Mouse (Mus musculus) kidney, adult 11 months (tissue): ENCODE measurements around the gene Fmc1.
"Not testable (repeated sequence)": the region's sequence is repeated elsewhere in the genome, so short reads cannot be mapped to it uniquely, and the experiment has no call there.

Experiments used
- DNase-seq: peaks from one replicate; pipeline ENCODE4 v3.0.0; 2022

The Fmc1 gene

GRCm38 (mm10) chr6:38533428-38534405 is at the start of gene Fmc1:
TSS of gene Fmc1 (plus strand) at chr6:38533502.
- DNase-seq = peak; percentile 99

- peak; percentile 17 for DNase-seq
Observed at GRCm38 (mm10) chr6:38492550-38492949, 40.8 kb upstream of the Fmc1 start.

- DNase-seq = no peak
Observed at GRCm38 (mm10) chr6:38495641-38496040, 37.7 kb upstream of the Fmc1 start.

- no peak for DNase-seq
Observed at GRCm38 (mm10) chr6:38512096-38512495, 21.2 kb upstream of the Fmc1 start.

GRCm38 (mm10) chr6:38512830-38513229 is 20.5 kb upstream of the Fmc1 start:
- DNase-seq = no peak

- no peak for DNase-seq
Observed at GRCm38 (mm10) chr6:38515201-38515600, 18.1 kb upstream of the Fmc1 start.

- no peak for DNase-seq
Observed at GRCm38 (mm10) chr6:38523851-38524250, 9.5 kb upstream of the Fmc1 start.

GRCm38 (mm10) chr6:38531211-38531820 is 2.0 kb upstream of the Fmc1 start:
- DNase-seq = no peak

- no peak for DNase-seq
Observed at GRCm38 (mm10) chr6:38532500-38533420, 542 bp upstream of the Fmc1 start.

GRCm38 (mm10) chr6:38534640-38535365 is 1.5 kb downstream of the Fmc1 start:
- DNase-seq = peak; percentile 94

- no peak for DNase-seq
Observed at GRCm38 (mm10) chr6:38535366-38535690, 2.0 kb downstream of the Fmc1 start.

- DNase-seq = no peak
Observed at GRCm38 (mm10) chr6:38535788-38536187, 2.5 kb downstream of the Fmc1 start.

- DNase-seq = not testable (repeated sequence)
Observed at GRCm38 (mm10) chr6:38544141-38544540, 10.8 kb downstream of the Fmc1 start.

- DNase-seq = not testable (repeated sequence)
Observed at GRCm38 (mm10) chr6:38547005-38547404, 13.7 kb downstream of the Fmc1 start.

- DNase-seq = no peak
Observed at GRCm38 (mm10) chr6:38547707-38548106, 14.4 kb downstream of the Fmc1 start.

- not testable (repeated sequence) for DNase-seq
Observed at GRCm38 (mm10) chr6:38548595-38548994, 15.3 kb downstream of the Fmc1 start.

GRCm38 (mm10) chr6:38549840-38550239 is 16.5 kb downstream of the Fmc1 start:
- DNase-seq = not testable (repeated sequence)

GRCm38 (mm10) chr6:38550250-38551061 is 17.2 kb downstream of the Fmc1 start:
- no peak for DNase-seq

GRCm38 (mm10) chr6:38551062-38551988 is 18.0 kb downstream of the Fmc1 start, which contains the start of gene Luc7l2:
TSS of gene Luc7l2 (plus strand) at chr6:38551334.
- DNase-seq = peak; percentile 95

GRCm38 (mm10) chr6:38551989-38552635 is 18.8 kb downstream of the Fmc1 start:
- peak; percentile 98 for DNase-seq
